Mouse (Mus musculus): Measurements from ENCODE around the gene B3galt5. TPM values are rescaled to one million over a fixed set of nuclear protein-coding genes. Genes with fewer than 3 reads are reported as not detected.

B3galt5 gene
- polyA plus RNA-seq, 1 experiment from 2014 or later = 0.05 TPM

- Histone ChIP-seq H3K4me1 (ENCODE audit: control insufficient read depth, low read depth, low read length) (no peaks in the 10 kb centered on the region; the same call in 1 of the 2 replicates), H3K9ac (ENCODE audit: low read depth, low read length) (no peak overlapping the region), H3K9me3 (replicated peaks; ENCODE audit: control insufficient read depth, low read length) (no peaks in the 10 kb centered on the region), H3K27ac (ENCODE audit: low read length) (no peak overlapping the region), H3K27me3 (ENCODE audit: control insufficient read depth, insufficient read depth, low read depth, low read length) (no peaks in the 10 kb centered on the region), H3K36me3 (ENCODE audit: control insufficient read depth, insufficient read depth) (no peaks in the 10 kb centered on the region), H3K4me2 (ENCODE audit: low read depth, low read length) (no peak overlapping the region), H3K4me3 (ENCODE audit: low read depth, low read length) (no peak overlapping the region)
- ATAC-seq (ENCODE audit: low read depth) = no peak
- WGBS (ENCODE audit: insufficient replicate concordance) = 57% methylated on average over 11 of the region's 11 CpGs
Observed at GRCm38 (mm10) chr16:96348070-96348469, 112.5 kb downstream of the B3galt5 start.

GRCm38 (mm10) chr16:96348766-96349165, 113.2 kb downstream of the B3galt5 start:
- no peaks in the 10 kb centered on the region; the same call in 1 of the 2 replicates for H3K4me1 ChIP-seq (ENCODE audit: control insufficient read depth, low read depth, low read length)
- H3K36me3 ChIP-seq (ENCODE audit: control insufficient read depth, insufficient read depth) = no peaks in the 10 kb centered on the region
- H3K4me2 ChIP-seq (ENCODE audit: low read depth, low read length) = no peak overlapping the region
- WGBS (ENCODE audit: insufficient replicate concordance) = 65% methylated on average over 5 of the region's 5 CpGs
- no peak overlapping the region for H3K27ac ChIP-seq (ENCODE audit: low read length)
- H3K9ac ChIP-seq (ENCODE audit: low read depth, low read length) = no peak overlapping the region
- no peak overlapping the region for H3K4me3 ChIP-seq (ENCODE audit: low read depth, low read length)
- ATAC-seq (ENCODE audit: low read depth) = no peak
- H3K9me3 ChIP-seq (replicated peaks; ENCODE audit: control insufficient read depth, low read length) = no peaks in the 10 kb centered on the region
- H3K27me3 ChIP-seq (ENCODE audit: control insufficient read depth, insufficient read depth, low read depth, low read length) = no peaks in the 10 kb centered on the region

GRCm38 (mm10) chr16:96351520-96351919, 115.9 kb downstream of the B3galt5 start:
- no peak for ATAC-seq (ENCODE audit: low read depth)
- H3K4me2 ChIP-seq (ENCODE audit: low read depth, low read length) = no peak overlapping the region
- no peak overlapping the region for H3K4me3 ChIP-seq (ENCODE audit: low read depth, low read length)
- H3K9me3 ChIP-seq (replicated peaks; ENCODE audit: control insufficient read depth, low read length) = no peaks in the 10 kb centered on the region
- no peaks in the 10 kb centered on the region for H3K27me3 ChIP-seq (ENCODE audit: control insufficient read depth, insufficient read depth, low read depth, low read length)
- no peaks in the 10 kb centered on the region for H3K36me3 ChIP-seq (ENCODE audit: control insufficient read depth, insufficient read depth)
- no peaks in the 10 kb centered on the region for H3K4me1 ChIP-seq (ENCODE audit: control insufficient read depth, low read depth, low read length)
- H3K27ac ChIP-seq (ENCODE audit: low read length) = no peak overlapping the region
- 65% methylated on average over 2 of the region's 2 CpGs for WGBS (ENCODE audit: insufficient replicate concordance)
- no peak overlapping the region for H3K9ac ChIP-seq (ENCODE audit: low read depth, low read length)

GRCm38 (mm10) chr16:96353296-96353896, 117.8 kb downstream of the B3galt5 start:
- Histone ChIP-seq H3K4me3 (ENCODE audit: low read depth, low read length) (no peak overlapping the region), H3K9ac (ENCODE audit: low read depth, low read length) (no peak overlapping the region), H3K4me2 (ENCODE audit: low read depth, low read length) (no peak overlapping the region), H3K36me3 (ENCODE audit: control insufficient read depth, insufficient read depth) (no peaks in the 10 kb centered on the region), H3K27me3 (ENCODE audit: control insufficient read depth, insufficient read depth, low read depth, low read length) (no peaks in the 10 kb centered on the region), H3K9me3 (replicated peaks; ENCODE audit: control insufficient read depth, low read length) (no peaks in the 10 kb centered on the region), H3K27ac (ENCODE audit: low read length) (no peak overlapping the region), H3K4me1 (ENCODE audit: control insufficient read depth, low read depth, low read length) (no peaks in the 10 kb centered on the region)
- 66% methylated on average over 6 of the region's 6 CpGs for WGBS (ENCODE audit: insufficient replicate concordance)
- ATAC-seq (ENCODE audit: low read depth) = no peak

DNA sequence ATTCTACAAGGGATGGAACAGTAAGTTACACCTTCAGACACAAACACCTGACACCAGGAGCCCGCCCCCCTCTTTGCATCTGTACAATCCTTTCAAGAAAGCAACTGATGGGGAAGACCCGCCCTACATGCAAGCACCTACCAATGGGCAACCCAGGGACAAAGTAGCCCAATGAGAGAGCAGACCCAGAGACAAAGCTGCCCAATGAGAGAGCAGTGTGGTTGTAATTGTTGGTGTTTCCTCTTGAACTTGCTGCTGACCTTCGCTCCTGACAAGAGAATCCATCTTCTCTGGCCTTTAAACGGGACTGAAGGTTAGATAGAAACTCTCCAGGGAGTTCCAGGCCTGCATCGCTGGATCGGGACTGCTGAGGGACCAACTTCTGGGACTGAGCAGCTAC, 118.4 kb downstream of the B3galt5 start:
- Histone ChIP-seq H3K4me3 (ENCODE audit: low read depth, low read length) (no peak overlapping the region), H3K9me3 (replicated peaks; ENCODE audit: control insufficient read depth, low read length) (no peaks in the 10 kb centered on the region), H3K36me3 (ENCODE audit: control insufficient read depth, insufficient read depth) (no peaks in the 10 kb centered on the region), H3K9ac (ENCODE audit: low read depth, low read length) (no peak overlapping the region), H3K27ac (ENCODE audit: low read length) (no peak overlapping the region), H3K27me3 (ENCODE audit: control insufficient read depth, insufficient read depth, low read depth, low read length) (no peaks in the 10 kb centered on the region), H3K4me2 (ENCODE audit: low read depth, low read length) (no peak overlapping the region), H3K4me1 (ENCODE audit: control insufficient read depth, low read depth, low read length) (no peaks in the 10 kb centered on the region)
- ATAC-seq (ENCODE audit: low read depth) = no peak; the same call in 1 of the 2 replicates
- 30% methylated on average over 6 of the region's 6 CpGs for WGBS (ENCODE audit: insufficient replicate concordance)

- 3% methylated on average over 10 of the region's 10 CpGs for WGBS (ENCODE audit: insufficient replicate concordance)
Observed at GRCm38 (mm10) chr16:96357903-96358302, 122.3 kb downstream of the B3galt5 start.

DNA sequence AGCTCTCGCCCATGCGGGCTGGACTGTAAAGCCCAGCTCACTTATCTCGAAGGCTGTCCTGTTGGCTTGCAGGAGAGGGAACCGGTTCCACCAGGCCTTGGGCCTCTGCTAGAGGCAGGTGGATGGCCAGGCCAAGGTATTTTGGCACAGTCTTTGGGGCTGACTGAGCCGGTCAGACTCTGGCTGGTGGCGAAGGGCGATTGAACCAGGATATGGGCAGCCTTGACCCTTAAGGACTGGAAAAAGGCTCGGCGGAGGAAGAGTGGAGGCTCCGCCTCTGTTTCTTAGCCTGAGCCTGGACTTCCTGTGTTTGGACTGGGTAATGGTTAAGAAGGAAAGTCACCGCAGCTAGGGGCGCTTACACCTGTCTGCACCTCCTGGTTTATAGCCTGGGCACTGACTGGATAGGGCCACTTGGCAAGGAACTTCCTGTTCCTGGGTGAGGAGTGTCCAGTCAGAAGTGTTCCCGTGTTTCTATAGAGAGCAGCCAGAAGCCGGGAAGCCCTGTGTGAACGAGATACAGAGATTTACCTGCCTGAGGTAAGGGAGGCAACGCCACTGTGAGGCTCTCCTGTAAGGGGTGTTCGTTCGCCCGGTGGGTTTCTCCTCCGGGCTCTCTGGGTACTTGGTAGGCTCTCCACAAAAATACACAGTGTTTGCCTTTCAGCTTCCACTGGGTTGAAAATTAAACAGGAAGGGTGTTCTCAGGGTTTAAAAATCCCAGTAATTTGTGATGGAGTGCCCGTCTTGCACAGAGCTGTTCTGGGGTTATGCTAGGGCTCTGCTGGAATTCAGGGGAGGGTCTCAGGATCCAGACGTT, 125.9 kb downstream of the B3galt5 start:
- Histone ChIP-seq H3K4me1 (ENCODE audit: control insufficient read depth, low read depth, low read length) (no peaks in the 10 kb centered on the region; the same call in 1 of the 2 replicates), H3K4me2 (ENCODE audit: low read depth, low read length) (peak overlapping the region; percentile 26), H3K4me3 (ENCODE audit: low read depth, low read length) (peak overlapping the region; percentile 7; the same call in 1 of the 2 replicates), H3K36me3 (ENCODE audit: control insufficient read depth, insufficient read depth) (no peaks in the 10 kb centered on the region), H3K27me3 (ENCODE audit: control insufficient read depth, insufficient read depth, low read depth, low read length) (no peaks in the 10 kb centered on the region), H3K9me3 (replicated peaks; ENCODE audit: control insufficient read depth, low read length) (no peaks in the 10 kb centered on the region), H3K9ac (ENCODE audit: low read depth, low read length) (no peak overlapping the region; the same call in 1 of the 2 replicates), H3K27ac (ENCODE audit: low read length) (peak overlapping the region; percentile 73)
- peak; percentile 60; the same call in 1 of the 2 replicates for ATAC-seq (ENCODE audit: low read depth)
- 49% methylated on average over 22 of the region's 22 CpGs for WGBS (ENCODE audit: insufficient replicate concordance)

More at GRCm38 (mm10) chr16:96357903-96358302, 122.3 kb downstream of the B3galt5 start:
- Histone ChIP-seq H3K27ac (ENCODE audit: low read length) (no peak overlapping the region), H3K4me3 (ENCODE audit: low read depth, low read length) (peak overlapping the region; percentile 46), H3K9ac (ENCODE audit: low read depth, low read length) (no peak overlapping the region), H3K36me3 (ENCODE audit: control insufficient read depth, insufficient read depth) (no peaks in the 10 kb centered on the region), H3K9me3 (replicated peaks; ENCODE audit: control insufficient read depth, low read length) (no peaks in the 10 kb centered on the region), H3K4me1 (ENCODE audit: control insufficient read depth, low read depth, low read length) (no peaks in the 10 kb centered on the region; the same call in 1 of the 2 replicates), H3K27me3 (ENCODE audit: control insufficient read depth, insufficient read depth, low read depth, low read length) (no peaks in the 10 kb centered on the region), H3K4me2 (ENCODE audit: low read depth, low read length) (peak overlapping the region; percentile 55)
- ATAC-seq (ENCODE audit: low read depth) = peak; percentile 62

DNA sequence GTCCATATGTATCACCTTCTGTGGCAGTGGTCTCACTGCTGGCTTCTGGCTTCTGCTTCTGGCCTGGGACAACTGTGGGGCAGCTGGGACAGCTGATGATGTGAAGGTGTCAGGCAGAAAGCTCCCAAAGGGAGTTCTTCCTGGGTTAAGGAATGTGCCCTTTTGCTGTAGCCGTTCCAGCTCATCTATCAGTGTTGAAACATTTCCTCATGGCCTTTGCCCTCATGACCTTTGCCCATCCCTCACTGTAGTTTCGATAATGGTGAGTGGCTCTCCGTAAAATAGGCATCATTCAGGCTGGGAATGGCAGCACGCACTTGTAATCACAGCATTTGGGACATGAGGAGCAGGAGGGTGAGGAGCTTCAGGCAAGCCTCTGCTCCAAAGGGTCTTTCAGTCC, 127.3 kb downstream of the B3galt5 start:
- Histone ChIP-seq H3K4me3 (ENCODE audit: low read depth, low read length) (no peak overlapping the region), H3K9ac (ENCODE audit: low read depth, low read length) (no peak overlapping the region)
- 40% methylated on average over 4 of the region's 4 CpGs for WGBS (ENCODE audit: insufficient replicate concordance)

DNA sequence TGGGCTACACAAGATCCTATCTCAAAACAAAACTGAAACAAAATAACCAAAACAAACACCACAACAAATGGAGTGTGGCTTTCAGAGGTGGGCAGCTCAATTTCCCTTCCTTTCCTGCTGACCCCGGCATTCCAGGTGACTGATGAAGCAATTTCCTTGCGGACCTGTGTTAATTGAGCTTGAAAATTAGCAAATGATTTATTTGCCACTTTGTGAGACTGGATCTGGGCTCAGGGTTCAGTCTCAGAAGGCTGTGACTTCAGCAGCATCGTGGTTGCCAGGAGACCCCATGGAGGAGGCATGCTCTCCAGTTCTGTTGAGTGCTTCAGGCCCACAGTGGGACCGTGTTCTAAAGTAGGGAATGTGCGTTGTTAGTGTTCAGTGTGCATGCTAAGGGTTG, 127.7 kb downstream of the B3galt5 start:
- Histone ChIP-seq H3K36me3 (ENCODE audit: control insufficient read depth, insufficient read depth) (no peaks in the 10 kb centered on the region), H3K4me2 (ENCODE audit: low read depth, low read length) (peak overlapping the region; percentile 32), H3K27me3 (ENCODE audit: control insufficient read depth, insufficient read depth, low read depth, low read length) (no peaks in the 10 kb centered on the region), H3K9ac (ENCODE audit: low read depth, low read length) (no peak overlapping the region), H3K9me3 (replicated peaks; ENCODE audit: control insufficient read depth, low read length) (no peaks in the 10 kb centered on the region), H3K4me3 (ENCODE audit: low read depth, low read length) (no peak overlapping the region), H3K4me1 (ENCODE audit: control insufficient read depth, low read depth, low read length) (no peaks in the 10 kb centered on the region; the same call in 1 of the 2 replicates), H3K27ac (ENCODE audit: low read length) (peak overlapping the region; percentile 57; the same call in 1 of the 2 replicates)
- no peak for ATAC-seq (ENCODE audit: low read depth)
- 39% methylated on average over 5 of the region's 5 CpGs for WGBS (ENCODE audit: insufficient replicate concordance)

More for the DNA sequence above, 127.3 kb downstream of the B3galt5 start:
- peak; percentile 64 for ATAC-seq (ENCODE audit: low read depth)
- Histone ChIP-seq H3K4me1 (ENCODE audit: control insufficient read depth, low read depth, low read length) (no peaks in the 10 kb centered on the region; the same call in 1 of the 2 replicates), H3K36me3 (ENCODE audit: control insufficient read depth, insufficient read depth) (no peaks in the 10 kb centered on the region), H3K9me3 (replicated peaks; ENCODE audit: control insufficient read depth, low read length) (no peaks in the 10 kb centered on the region), H3K27me3 (ENCODE audit: control insufficient read depth, insufficient read depth, low read depth, low read length) (no peaks in the 10 kb centered on the region), H3K4me2 (ENCODE audit: low read depth, low read length) (peak overlapping the region; percentile 32), H3K27ac (ENCODE audit: low read length) (peak overlapping the region; percentile 57)

Data from liver, embryonic 16.5 days (tissue).